Mouse (Mus musculus): Measurements from ENCODE around the gene Cstb. TPM values are rescaled to one million over a fixed set of nuclear protein-coding genes. Genes with fewer than 3 reads are reported as not detected.

Gene Cstb
- total and polyA plus RNA-seq, 2 experiments from 2014 or later = 89.2 to 126 TPM

- peak overlapping the region; percentile 85 for H3K9ac ChIP-seq (replicated peaks; ENCODE audit: low read length, poor library complexity, severe bottlenecking)
- no peaks in the 10 kb centered on the region; the same call in 1 of the 2 replicates for H3K4me1 ChIP-seq (ENCODE audit: insufficient read depth, low read length)
- H3K27ac ChIP-seq (ENCODE audit: low read depth, low read length) = peak overlapping the region; percentile 73
- WGBS = under 1% methylated on average over 32 of the region's 32 CpGs
- ATAC-seq (ENCODE audit: low FRiP score) = peak; percentile 51
- H3K9me3 ChIP-seq (ENCODE audit: low read length) = no peaks in the 10 kb centered on the region
- peak; percentile 16 for DNase-seq (ENCODE audit: low spot score)
- no peaks in the 10 kb centered on the region for H3K27me3 ChIP-seq (ENCODE audit: insufficient read depth, low read length)
- no peak for TF ChIP-seq CTCF (IDR thresholded peaks at IDR 0.05)
- H3K4me3 ChIP-seq (ENCODE audit: low read depth, low read length) = peak overlapping the region; percentile 84
- H3K36me3 ChIP-seq (ENCODE audit: insufficient read depth, low read length) = no peaks in the 10 kb centered on the region
- peak overlapping the region; percentile 84 for H3K4me2 ChIP-seq (ENCODE audit: low read depth, low read length, poor library complexity, severe bottlenecking)
These were observed 38.8 kb downstream of the Cstb start for GRCm38 (mm10) chr10:78464201-78464791.

- peak within 1 kb of the TSS; percentile 85 for H3K9ac ChIP-seq (replicated peaks; ENCODE audit: low read length, poor library complexity, severe bottlenecking)
- DNase-seq (ENCODE audit: low spot score) (peak; percentile 93), ATAC-seq (ENCODE audit: low FRiP score) (peak; percentile 90)
- no peaks in the 10 kb centered on the region for H3K36me3 ChIP-seq (ENCODE audit: insufficient read depth, low read length)
- H3K4me3 ChIP-seq (ENCODE audit: low read depth, low read length) = peak within 1 kb of the TSS; percentile 84
- no peaks in the 10 kb centered on the region for H3K27me3 ChIP-seq (ENCODE audit: insufficient read depth, low read length)
- H3K4me1 ChIP-seq (ENCODE audit: insufficient read depth, low read length) = no peaks in the 10 kb centered on the region; the same call in 1 of the 2 replicates
- TF ChIP-seq CTCF (IDR thresholded peaks at IDR 0.05) = no peak
- peak within 1 kb of the TSS; percentile 84 for H3K4me2 ChIP-seq (ENCODE audit: low read depth, low read length, poor library complexity, severe bottlenecking)
- no peaks in the 10 kb centered on the region for H3K9me3 ChIP-seq (ENCODE audit: low read length)
- WGBS = 1% methylated on average over 26 of the region's 35 CpGs
- peak within 1 kb of the TSS; percentile 73 for H3K27ac ChIP-seq (ENCODE audit: low read depth, low read length)
These were observed 39.3 kb downstream of the Cstb start, which contains the start of gene Pdxk for GRCm38 (mm10) chr10:78464792-78465207. Gene Pdxk (minus strand): TSS chr10:78464975.

- no peaks in the 10 kb centered on the region; the same call in 1 of the 2 replicates for H3K4me1 ChIP-seq (ENCODE audit: insufficient read depth, low read length)
- H3K27ac ChIP-seq (ENCODE audit: low read depth, low read length) = no peak overlapping the region
- no peaks in the 10 kb centered on the region for H3K36me3 ChIP-seq (ENCODE audit: insufficient read depth, low read length)
- no peak overlapping the region for H3K9ac ChIP-seq (replicated peaks; ENCODE audit: low read length, poor library complexity, severe bottlenecking)
- no peaks in the 10 kb centered on the region for H3K27me3 ChIP-seq (ENCODE audit: insufficient read depth, low read length)
- no peak overlapping the region for H3K4me3 ChIP-seq (ENCODE audit: low read depth, low read length)
- no peak overlapping the region for H3K4me2 ChIP-seq (ENCODE audit: low read depth, low read length, poor library complexity, severe bottlenecking)
- no peak for TF ChIP-seq CTCF (IDR thresholded peaks at IDR 0.05)
- DNase-seq (ENCODE audit: low spot score) (no peak), ATAC-seq (ENCODE audit: low FRiP score) (no peak)
- no peaks in the 10 kb centered on the region for H3K9me3 ChIP-seq (ENCODE audit: low read length)
- WGBS = 75% methylated on average over 3 of the region's 3 CpGs
These were observed 40.0 kb downstream of the Cstb start for GRCm38 (mm10) chr10:78465472-78465871.

- WGBS = 85% methylated on average over 9 of the region's 9 CpGs
- H3K4me3 ChIP-seq (ENCODE audit: low read depth, low read length) = no peak overlapping the region
- H3K4me2 ChIP-seq (ENCODE audit: low read depth, low read length, poor library complexity, severe bottlenecking) = no peak overlapping the region
- no peak for ATAC-seq (ENCODE audit: low FRiP score)
- no peak for TF ChIP-seq CTCF (IDR thresholded peaks at IDR 0.05)
- H3K27me3 ChIP-seq (ENCODE audit: insufficient read depth, low read length) = no peaks in the 10 kb centered on the region
- no peaks in the 10 kb centered on the region for H3K9me3 ChIP-seq (ENCODE audit: low read length)
- no peaks in the 10 kb centered on the region for H3K36me3 ChIP-seq (ENCODE audit: insufficient read depth, low read length)
- no peaks in the 10 kb centered on the region; the same call in 1 of the 2 replicates for H3K4me1 ChIP-seq (ENCODE audit: insufficient read depth, low read length)
- no peak overlapping the region for H3K27ac ChIP-seq (ENCODE audit: low read depth, low read length)
- DNase-seq (ENCODE audit: low spot score) = no peak
- no peak overlapping the region for H3K9ac ChIP-seq (replicated peaks; ENCODE audit: low read length, poor library complexity, severe bottlenecking)
These were observed 41.2 kb downstream of the Cstb start for GRCm38 (mm10) chr10:78466647-78467046.

GRCm38 (mm10) chr10:78467761-78468310, 42.4 kb downstream of the Cstb start:
- Histone ChIP-seq H3K9me3 (ENCODE audit: low read length) (no peaks in the 10 kb centered on the region), H3K4me3 (ENCODE audit: low read depth, low read length) (no peak overlapping the region), H3K27me3 (ENCODE audit: insufficient read depth, low read length) (no peaks in the 10 kb centered on the region), H3K27ac (ENCODE audit: low read depth, low read length) (no peak overlapping the region), H3K36me3 (ENCODE audit: insufficient read depth, low read length) (no peaks in the 10 kb centered on the region), H3K4me1 (ENCODE audit: insufficient read depth, low read length) (no peaks in the 10 kb centered on the region; the same call in 1 of the 2 replicates), H3K4me2 (ENCODE audit: low read depth, low read length, poor library complexity, severe bottlenecking) (no peak overlapping the region), H3K9ac (replicated peaks; ENCODE audit: low read length, poor library complexity, severe bottlenecking) (no peak overlapping the region)
- no peak for TF ChIP-seq CTCF (IDR thresholded peaks at IDR 0.05)
- 57% methylated on average over 2 of the region's 2 CpGs for WGBS
- ATAC-seq (ENCODE audit: low FRiP score) (no peak), DNase-seq (ENCODE audit: low spot score) (no peak)

- Histone ChIP-seq H3K4me2 (ENCODE audit: low read depth, low read length, poor library complexity, severe bottlenecking) (peak overlapping the region; percentile 24), H3K4me1 (ENCODE audit: insufficient read depth, low read length) (no peaks in the 10 kb centered on the region), H3K27ac (ENCODE audit: low read depth, low read length) (no peak overlapping the region), H3K9me3 (ENCODE audit: low read length) (no peaks in the 10 kb centered on the region), H3K9ac (replicated peaks; ENCODE audit: low read length, poor library complexity, severe bottlenecking) (no peak overlapping the region), H3K36me3 (ENCODE audit: insufficient read depth, low read length) (no peaks in the 10 kb centered on the region), H3K4me3 (ENCODE audit: low read depth, low read length) (no peak overlapping the region), H3K27me3 (ENCODE audit: insufficient read depth, low read length) (no peaks in the 10 kb centered on the region)
- ATAC-seq (ENCODE audit: low FRiP score) (peak; percentile 59; the same call in 1 of the 2 replicates), DNase-seq (ENCODE audit: low spot score) (peak; percentile 77)
- 22% methylated on average over 15 of the region's 15 CpGs for WGBS
- no peak for TF ChIP-seq CTCF (IDR thresholded peaks at IDR 0.05)
These were observed 45.3 kb downstream of the Cstb start for GRCm38 (mm10) chr10:78470582-78471313.
